Mouse (Mus musculus): Measurements from ENCODE around the gene Prrc2b. TPM values are rescaled to one million over a fixed set of nuclear protein-coding genes. Genes with fewer than 3 reads are reported as not detected.

Gene Prrc2b
- polyA plus RNA-seq, 1 experiment from 2014 or later, result 17.7 TPM

DNA sequence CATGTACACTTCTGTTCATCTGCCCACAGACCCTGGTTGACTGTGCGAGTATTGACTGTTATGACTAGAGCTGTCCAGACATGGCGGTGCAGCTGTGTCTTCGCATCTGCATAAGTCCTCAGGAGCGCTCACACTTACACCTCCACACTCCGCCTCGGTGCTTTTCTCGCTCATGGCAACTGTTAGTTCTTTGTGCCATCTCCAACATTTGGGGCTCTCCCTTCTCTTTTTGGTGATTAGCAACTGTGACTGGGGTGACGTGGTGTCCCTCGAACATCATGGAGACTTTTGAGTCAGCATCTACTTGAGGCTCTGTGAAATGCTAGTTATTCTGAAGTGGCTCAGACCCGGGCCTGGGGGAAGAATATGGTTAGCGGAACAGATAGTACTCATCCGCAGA, 29.2 kb downstream of the Prrc2b start:
- WGBS, result 91% methylated on average over 12 of the region's 12 CpGs
- TF ChIP-seq CTCF (IDR thresholded peaks at IDR 0.05; ENCODE audit: low read depth), result no peak
- no peak overlapping the region for H3K27ac ChIP-seq (ENCODE audit: low read depth, low read length)
- no peak overlapping the region for H3K9ac ChIP-seq (ENCODE audit: low read depth, low read length)
- H3K4me2 ChIP-seq (replicated peaks; ENCODE audit: low read depth), result no peak overlapping the region
- H3K36me3 ChIP-seq (ENCODE audit: control insufficient read depth, insufficient read depth), result peaks cover 26% of the 10 kb centered on the region
- H3K4me3 ChIP-seq (ENCODE audit: low read depth, low read length), result no peak overlapping the region
- H3K27me3 ChIP-seq (replicated peaks; ENCODE audit: control insufficient read depth, insufficient read depth, low read length), result no peaks in the 10 kb centered on the region
- H3K4me1 ChIP-seq (replicated peaks; ENCODE audit: control insufficient read depth, insufficient read depth, low read length), result peaks cover 6% of the 10 kb centered on the region; the same call in 1 of the 2 replicates
- no peak for ATAC-seq
- H3K9me3 ChIP-seq (ENCODE audit: control insufficient read depth), result no peaks in the 10 kb centered on the region

DNA sequence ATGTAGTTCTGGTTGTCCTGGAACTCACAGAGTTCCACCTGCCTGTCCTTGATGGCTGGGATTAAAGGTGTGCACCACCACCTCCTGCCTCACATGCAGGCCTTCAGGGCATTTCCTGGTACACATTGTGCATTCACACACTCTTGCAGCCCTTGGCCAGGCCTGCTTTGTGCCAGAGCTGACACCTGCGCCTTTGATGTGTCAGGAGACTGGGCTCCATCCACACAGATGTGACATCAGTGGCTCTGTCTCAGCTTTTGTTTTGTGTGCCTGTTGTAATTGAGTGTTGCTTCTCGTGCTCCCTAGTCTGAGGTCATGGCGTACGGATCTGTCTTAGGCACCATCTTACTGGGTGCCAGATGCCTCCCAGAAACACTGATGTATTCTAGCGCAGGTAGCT, 30.5 kb downstream of the Prrc2b start:
- Histone ChIP-seq H3K4me1 (replicated peaks; ENCODE audit: control insufficient read depth, insufficient read depth, low read length) (no peaks in the 10 kb centered on the region), H3K9ac (ENCODE audit: low read depth, low read length) (no peak overlapping the region), H3K9me3 (ENCODE audit: control insufficient read depth) (no peaks in the 10 kb centered on the region), H3K27ac (ENCODE audit: low read depth, low read length) (peak overlapping the region; percentile 50; the same call in 1 of the 2 replicates), H3K4me3 (ENCODE audit: low read depth, low read length) (no peak overlapping the region), H3K36me3 (ENCODE audit: control insufficient read depth, insufficient read depth) (peaks cover 37% of the 10 kb centered on the region), H3K4me2 (replicated peaks; ENCODE audit: low read depth) (no peak overlapping the region), H3K27me3 (replicated peaks; ENCODE audit: control insufficient read depth, insufficient read depth, low read length) (no peaks in the 10 kb centered on the region)
- TF ChIP-seq CTCF (IDR thresholded peaks at IDR 0.05; ENCODE audit: low read depth), result no peak
- 0 out of 2 replicates have a peak, but pooled peaks have one; percentile 34 for ATAC-seq
- WGBS, result 76% methylated on average over 5 of the region's 5 CpGs

DNA sequence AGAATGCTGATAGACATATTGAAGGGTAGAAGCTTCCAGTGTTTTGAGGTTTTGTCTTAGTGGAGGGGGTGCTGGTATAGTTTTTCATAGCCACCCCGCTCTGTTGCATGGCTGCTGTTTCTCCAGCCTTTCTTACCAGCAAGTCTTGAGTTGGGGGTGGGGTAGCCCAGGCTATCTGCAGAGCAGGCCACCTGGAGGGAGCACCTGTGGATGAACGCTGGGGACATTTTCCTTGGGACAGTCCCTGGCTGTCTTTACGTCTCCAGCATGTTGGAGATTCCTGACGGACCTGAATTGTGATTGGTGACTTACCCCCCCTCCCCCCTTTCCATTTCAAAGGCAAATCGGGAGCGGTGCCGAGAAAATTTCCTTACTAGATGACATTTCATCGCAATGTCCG, 31.2 kb downstream of the Prrc2b start:
- 77% methylated on average over 9 of the region's 9 CpGs for WGBS
- ATAC-seq, result no peak
- Histone ChIP-seq H3K9me3 (ENCODE audit: control insufficient read depth) (no peaks in the 10 kb centered on the region), H3K4me3 (ENCODE audit: low read depth, low read length) (no peak overlapping the region), H3K4me2 (replicated peaks; ENCODE audit: low read depth) (no peak overlapping the region), H3K36me3 (ENCODE audit: control insufficient read depth, insufficient read depth) (peaks cover 44% of the 10 kb centered on the region), H3K27me3 (replicated peaks; ENCODE audit: control insufficient read depth, insufficient read depth, low read length) (no peaks in the 10 kb centered on the region), H3K9ac (ENCODE audit: low read depth, low read length) (no peak overlapping the region), H3K27ac (ENCODE audit: low read depth, low read length) (0 out of 2 replicates have a peak overlapping the region, but pooled peaks have one; percentile 35), H3K4me1 (replicated peaks; ENCODE audit: control insufficient read depth, insufficient read depth, low read length) (no peaks in the 10 kb centered on the region)
- TF ChIP-seq CTCF (IDR thresholded peaks at IDR 0.05; ENCODE audit: low read depth), result no peak

DNA sequence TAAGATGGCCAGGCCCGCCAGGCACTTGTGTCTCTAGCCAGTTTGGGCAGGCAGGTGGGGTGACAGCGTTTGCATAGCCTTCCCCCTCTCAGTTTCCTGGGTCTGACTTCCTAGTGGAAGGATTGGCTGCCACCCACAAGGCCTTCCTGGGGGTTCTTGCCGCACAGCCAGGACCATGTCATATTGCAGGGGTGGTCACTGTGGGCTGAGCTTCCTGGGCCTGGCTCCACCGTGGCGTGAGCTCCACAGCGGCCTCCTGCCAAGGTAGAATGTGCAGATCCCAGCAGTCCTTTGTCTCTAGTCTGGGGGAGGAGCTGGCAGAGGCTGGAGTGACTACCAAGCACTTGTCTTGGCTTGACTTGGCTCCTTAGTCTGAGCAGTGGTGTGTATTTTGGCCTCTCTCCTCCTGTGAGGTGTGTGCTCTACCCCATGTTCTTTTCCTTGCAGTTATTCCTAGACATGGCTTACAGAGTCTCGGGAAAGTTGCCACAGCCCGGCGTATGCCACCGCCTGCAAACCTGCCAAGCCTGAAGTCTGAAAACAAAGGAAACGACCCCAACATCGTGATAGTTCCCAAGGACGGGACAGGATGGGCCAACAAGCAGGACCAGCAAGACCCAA, 31.9 kb downstream of the Prrc2b start:
- no peak for TF ChIP-seq CTCF (IDR thresholded peaks at IDR 0.05; ENCODE audit: low read depth)
- Histone ChIP-seq H3K36me3 (ENCODE audit: control insufficient read depth, insufficient read depth) (peaks cover 51% of the 10 kb centered on the region), H3K4me1 (replicated peaks; ENCODE audit: control insufficient read depth, insufficient read depth, low read length) (no peaks in the 10 kb centered on the region), H3K9ac (ENCODE audit: low read depth, low read length) (no peak overlapping the region), H3K27me3 (replicated peaks; ENCODE audit: control insufficient read depth, insufficient read depth, low read length) (no peaks in the 10 kb centered on the region), H3K27ac (ENCODE audit: low read depth, low read length) (peak overlapping the region; percentile 35), H3K4me3 (ENCODE audit: low read depth, low read length) (no peak overlapping the region), H3K9me3 (ENCODE audit: control insufficient read depth) (no peaks in the 10 kb centered on the region), H3K4me2 (replicated peaks; ENCODE audit: low read depth) (no peak overlapping the region)
- ATAC-seq, result no peak
- WGBS, result 64% methylated on average over 13 of the region's 13 CpGs

DNA sequence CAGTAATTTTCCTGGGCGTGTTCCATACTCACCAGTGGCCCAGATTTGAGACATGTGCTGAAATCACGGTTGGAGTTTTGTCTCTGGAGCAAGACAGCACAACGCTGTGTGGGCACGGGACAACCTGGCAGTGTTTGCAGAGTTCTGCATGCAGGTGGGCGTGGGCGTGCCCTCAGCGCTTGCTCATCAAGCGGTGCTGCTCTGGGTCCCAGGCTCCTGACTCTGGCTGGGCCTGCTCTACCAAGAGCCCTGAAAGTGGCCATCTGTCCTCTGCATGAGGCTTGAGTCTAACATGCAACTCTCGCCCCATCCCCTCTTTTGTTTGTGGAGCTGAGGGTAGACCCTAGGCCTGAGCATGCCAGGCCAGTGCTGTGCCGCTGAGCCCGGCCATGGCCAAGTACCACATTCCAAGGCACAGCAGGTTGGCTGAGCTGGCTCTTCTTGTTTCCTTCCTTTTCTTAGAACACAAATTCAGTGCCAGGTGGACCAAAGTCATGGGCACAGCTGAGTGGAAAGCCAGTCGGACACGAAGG, 36.2 kb downstream of the Prrc2b start:
- no peak overlapping the region; the same call in 1 of the 2 replicates for H3K27ac ChIP-seq (ENCODE audit: low read depth, low read length)
- H3K4me3 ChIP-seq (ENCODE audit: low read depth, low read length), result no peak overlapping the region
- H3K36me3 ChIP-seq (ENCODE audit: control insufficient read depth, insufficient read depth), result peaks cover 74% of the 10 kb centered on the region
- no peak for ATAC-seq
- H3K9ac ChIP-seq (ENCODE audit: low read depth, low read length), result no peak overlapping the region
- H3K4me2 ChIP-seq (replicated peaks; ENCODE audit: low read depth), result no peak overlapping the region
- no peak for TF ChIP-seq CTCF (IDR thresholded peaks at IDR 0.05; ENCODE audit: low read depth)
- WGBS, result 87% methylated on average over 13 of the region's 13 CpGs
- no peaks in the 10 kb centered on the region for H3K27me3 ChIP-seq (replicated peaks; ENCODE audit: control insufficient read depth, insufficient read depth, low read length)
- H3K4me1 ChIP-seq (replicated peaks; ENCODE audit: control insufficient read depth, insufficient read depth, low read length), result no peaks in the 10 kb centered on the region
- H3K9me3 ChIP-seq (ENCODE audit: control insufficient read depth), result no peaks in the 10 kb centered on the region

DNA sequence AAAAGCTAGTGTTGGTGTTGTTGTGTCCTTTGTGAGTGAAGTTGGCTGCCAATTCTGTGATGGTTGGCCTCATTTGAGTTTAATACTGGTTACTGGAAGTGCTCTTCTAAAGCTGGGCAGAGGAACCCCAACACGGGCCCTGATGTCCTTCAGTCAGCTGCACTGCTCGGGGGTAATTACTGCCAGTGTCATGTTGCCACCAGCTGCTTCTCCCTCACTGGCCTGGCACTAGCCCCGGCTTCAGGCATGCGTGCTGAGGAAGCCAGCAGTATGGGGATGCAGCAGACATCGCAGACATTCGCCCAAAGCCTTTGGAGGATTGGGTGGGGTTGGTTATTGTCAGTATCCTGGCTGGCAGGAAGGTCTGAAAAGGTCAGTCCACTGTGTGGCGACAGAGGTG, 36.8 kb downstream of the Prrc2b start:
- H3K36me3 ChIP-seq (ENCODE audit: control insufficient read depth, insufficient read depth), result peaks cover 76% of the 10 kb centered on the region
- WGBS, result 84% methylated on average over 7 of the region's 7 CpGs

More for the DNA sequence above, 36.8 kb downstream of the Prrc2b start:
- Histone ChIP-seq H3K9ac (ENCODE audit: low read depth, low read length) (no peak overlapping the region), H3K27ac (ENCODE audit: low read depth, low read length) (no peak overlapping the region; the same call in 1 of the 2 replicates), H3K27me3 (replicated peaks; ENCODE audit: control insufficient read depth, insufficient read depth, low read length) (no peaks in the 10 kb centered on the region), H3K9me3 (ENCODE audit: control insufficient read depth) (no peaks in the 10 kb centered on the region), H3K4me2 (replicated peaks; ENCODE audit: low read depth) (no peak overlapping the region), H3K4me1 (replicated peaks; ENCODE audit: control insufficient read depth, insufficient read depth, low read length) (no peaks in the 10 kb centered on the region), H3K4me3 (ENCODE audit: low read depth, low read length) (no peak overlapping the region)
- ATAC-seq, result no peak
- no peak for TF ChIP-seq CTCF (IDR thresholded peaks at IDR 0.05; ENCODE audit: low read depth)

All from intestine, postnatal 0 days (tissue).